Mouse (Mus musculus) stomach, postnatal 0 days (tissue): Measurements from ENCODE around the gene Ier5. TPM values are rescaled to one million over a fixed set of nuclear protein-coding genes. Genes with fewer than 3 reads are reported as not detected.

Source experiments
- ATAC-seq: fragments of 200-750 bp; cut with Nextera tagmentation; 2 replicates; pipeline ENCODE4 v1.8.0; 2017; ENCODE audit not compliant: low FRiP score, low TSS enrichment
- DNase-seq: peaks from one replicate; pipeline ENCODE4 v3.0.0-alpha.2; 2016; ENCODE audit warnings: low spot score
- H3K27ac ChIP-seq: fragments of 300-500 bp; sonication (generic); replicated peaks from 2 replicates; pipeline ENCODE4 v1.5.1; 2014; ENCODE audit warnings: mild to moderate bottlenecking, control low read depth
- H3K27me3 ChIP-seq: fragments of 300-500 bp; sonication (generic); 2 replicates; pipeline ENCODE4 v1.6.1; 2014; ENCODE audit warnings: low read length; ENCODE audit not compliant: control insufficient read depth, insufficient read depth
- H3K36me3 ChIP-seq: fragments of 300-500 bp; sonication (generic); 2 replicates; pipeline ENCODE4 v1.6.1; 2014; ENCODE audit warnings: low read length, mixed read lengths; ENCODE audit not compliant: control insufficient read depth, insufficient read depth
- H3K4me1 ChIP-seq: fragments of 300-500 bp; sonication (generic); replicated peaks from 2 replicates; pipeline ENCODE4 v1.6.1; 2014; ENCODE audit warnings: antibody characterized with exemption; ENCODE audit not compliant: control insufficient read depth, insufficient read depth
- H3K4me2 ChIP-seq: fragments of 300-500 bp; sonication (generic); replicated peaks from 2 replicates; pipeline ENCODE4 v1.6.1; 2014; ENCODE audit warnings: low read depth, mild to moderate bottlenecking, control low read depth, moderate library complexity
- H3K4me3 ChIP-seq: fragments of 300-500 bp; sonication (generic); 2 replicates; pipeline ENCODE4 v1.5.1; 2014; ENCODE audit warnings: low read depth, low read length, control low read depth
- H3K9ac ChIP-seq: fragments of 300-500 bp; sonication (generic); 2 replicates; pipeline ENCODE4 v1.6.1; 2014; ENCODE audit warnings: mild to moderate bottlenecking, low read length, control low read depth, mixed read lengths
- H3K9me3 ChIP-seq: fragments of 300-500 bp; sonication (generic); 2 replicates; pipeline ENCODE4 v1.6.1; 2016; ENCODE audit warnings: low read length; ENCODE audit not compliant: control insufficient read depth
- CTCF ChIP-seq: IDR thresholded peaks from 2 replicates; pipeline ENCODE4 v1.5.1; 2016; ENCODE audit warnings: antibody characterized with exemption, low read depth, mild to moderate bottlenecking, moderate library complexity
- EP300 ChIP-seq: optimal IDR thresholded peaks from 2 replicates; pipeline ENCODE3; 2016; ENCODE audit warnings: antibody characterized with exemption
- WGBS: fragments of 180-500 bp; shearing (Covaris S2); extraction: QIAGEN DNeasy Blood & Tissue Kit; methylation state at CpG from one replicate; pipeline ENCODE4 v1.1.7; 2014; 5-methylcytosine and 5-hydroxymethylcytosine counted together
- polyA plus RNA-seq: library from polyadenylated mRNA; unstranded; fragments of >200 nt; fragmentation: Nextera tagmentation; extraction: Ambion mirVana; gene quantifications from 2 replicates; pipeline ENCODE4 v1.2.1, GENCODE M21; 2015

Ier5 gene
- 7.3 and 11.2 TPM in 2 replicates for polyA plus RNA-seq

DNA sequence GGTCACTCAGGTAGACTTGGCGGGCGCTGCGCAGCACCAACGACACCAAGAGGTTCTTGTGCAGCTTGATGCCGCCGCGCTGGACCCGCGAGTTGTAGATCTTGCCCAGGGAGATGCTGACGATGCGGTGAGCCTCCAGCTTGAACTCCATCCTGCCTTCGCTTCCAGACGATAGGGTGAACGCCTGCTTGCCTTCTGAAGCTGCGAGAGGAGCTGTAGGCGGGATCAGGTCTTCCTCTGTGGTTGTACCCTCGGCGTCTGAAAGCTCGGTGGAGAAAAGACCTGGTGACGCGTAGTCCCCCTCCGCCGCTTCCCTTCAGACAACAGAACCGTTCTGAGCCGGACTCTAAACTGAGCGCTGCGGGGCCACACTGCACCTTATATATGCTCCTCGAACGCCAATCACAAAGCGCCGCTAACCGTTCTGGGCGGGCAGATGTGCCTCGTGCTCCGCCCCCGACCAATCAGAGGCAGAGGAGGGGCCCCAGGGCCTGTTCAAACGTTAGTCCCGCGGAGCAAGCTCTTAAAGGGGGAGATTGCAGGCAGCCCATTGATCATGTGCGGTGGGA is at the start of gene Ier5:
Gene Ier5, minus strand, starts transcription at position 357 of the 569 bp plus-strand sequence.
- peaks cover 2% of the 10 kb centered on the region; the same call in 1 of the 2 replicates for H3K4me1 ChIP-seq
- under 1% methylated on average over 40 of the region's 40 CpGs for WGBS

DNA sequence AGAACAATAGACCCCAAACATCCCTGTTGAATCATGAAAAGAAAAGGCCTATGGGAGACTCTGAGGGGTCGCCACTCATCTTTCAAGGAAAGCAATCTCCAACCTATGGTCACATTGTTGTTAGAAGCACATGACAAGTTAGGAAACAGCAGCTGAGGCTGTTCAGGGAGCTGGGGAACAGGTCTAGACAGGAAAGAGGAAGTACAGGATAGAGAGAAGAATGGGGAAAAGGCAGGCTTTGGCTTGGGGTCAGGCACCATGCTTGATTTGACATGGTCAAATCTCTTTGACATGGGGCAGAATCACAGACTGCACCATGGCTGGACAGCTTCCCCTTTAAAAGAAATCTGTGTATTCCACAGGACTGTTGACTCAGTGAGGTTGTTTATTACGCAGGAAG is 47.8 kb upstream of the Ier5 start:
- DNase-seq = no peak
- Histone ChIP-seq H3K4me1 (no peaks in the 10 kb centered on the region), H3K27ac (no peak overlapping the region), H3K36me3 (no peaks in the 10 kb centered on the region), H3K9me3 (no peaks in the 10 kb centered on the region), H3K27me3 (no peaks in the 10 kb centered on the region), H3K9ac (no peak overlapping the region), H3K4me3 (no peak overlapping the region), H3K4me2 (no peak overlapping the region)
- WGBS = 78% methylated on average over 2 of the region's 2 CpGs
- TF ChIP-seq EP300 (no peak), CTCF (no peak)
- no peak for ATAC-seq

More for the DNA sequence above, at the start of gene Ier5:
- H3K4me3 ChIP-seq = peak within 1 kb of the TSS; percentile 84
- peak; percentile 99 for ATAC-seq
- H3K27ac ChIP-seq = peak within 1 kb of the TSS; percentile 90
- H3K36me3 ChIP-seq = no peaks in the 10 kb centered on the region
- peak; percentile 95 for DNase-seq
- H3K4me2 ChIP-seq = peak within 1 kb of the TSS; percentile 76
- TF ChIP-seq EP300 = no peak
- no peak for TF ChIP-seq CTCF
- no peaks in the 10 kb centered on the region for H3K27me3 ChIP-seq
- peak within 1 kb of the TSS; percentile 94 for H3K9ac ChIP-seq
- H3K9me3 ChIP-seq = no peaks in the 10 kb centered on the region

DNA sequence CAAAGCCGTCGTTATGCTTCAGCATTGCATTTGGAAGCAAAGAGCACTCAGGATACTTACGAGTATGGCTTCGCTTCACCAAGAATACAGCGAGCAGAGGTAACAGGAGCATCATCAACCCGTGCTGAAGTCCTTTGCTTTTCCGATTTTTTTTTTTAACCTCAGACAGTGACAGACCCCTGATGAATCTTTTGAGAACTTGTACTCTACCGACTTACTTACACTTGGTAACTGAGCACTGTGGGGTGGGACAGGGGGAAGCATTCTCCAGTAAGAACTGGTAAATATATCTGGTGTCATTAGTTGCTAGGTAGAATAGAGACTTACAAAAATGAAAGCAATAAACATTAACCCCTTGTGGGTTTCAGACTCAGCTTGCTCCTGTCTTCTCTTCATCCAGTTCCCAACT is 47.1 kb upstream of the Ier5 start, which contains the start of gene Mr1:
Gene Mr1, minus strand, starts transcription at position 243 of the 409 bp plus-strand sequence.
- Histone ChIP-seq H3K4me2 (peak within 1 kb of the TSS; percentile 65), H3K36me3 (no peaks in the 10 kb centered on the region), H3K4me1 (no peaks in the 10 kb centered on the region), H3K27me3 (no peaks in the 10 kb centered on the region), H3K27ac (peak within 1 kb of the TSS; percentile 84), H3K9me3 (no peaks in the 10 kb centered on the region), H3K4me3 (peak within 1 kb of the TSS; percentile 52), H3K9ac (peak within 1 kb of the TSS; percentile 61)
- TF ChIP-seq CTCF (no peak), EP300 (no peak)
- 14% methylated on average over 8 of the region's 8 CpGs for WGBS
- ATAC-seq = peak; percentile 93
- peak; percentile 34 for DNase-seq

DNA sequence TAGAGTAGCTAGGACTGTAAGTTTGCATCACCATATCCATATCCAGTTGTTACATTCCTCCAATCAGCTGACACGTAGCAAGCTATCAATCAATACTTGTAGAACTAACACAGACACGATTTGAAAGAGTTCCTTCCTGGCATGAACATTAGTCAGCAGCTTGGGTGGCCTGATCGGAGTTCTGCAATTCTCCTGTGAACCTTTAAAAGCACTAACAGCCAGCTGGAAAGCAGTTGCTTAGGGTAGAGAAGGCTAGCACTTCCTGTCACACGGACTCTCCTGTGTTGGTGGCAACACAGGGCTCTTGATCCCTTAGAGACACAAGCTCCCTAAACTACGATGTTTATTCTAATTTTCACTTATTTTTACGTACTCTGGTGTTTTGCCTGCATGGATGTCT is 46.2 kb upstream of the Ier5 start:
- ATAC-seq (peak; percentile 73), DNase-seq (peak; percentile 24)
- no peaks in the 10 kb centered on the region for H3K27me3 ChIP-seq
- peak overlapping the region; percentile 65 for H3K4me2 ChIP-seq
- WGBS = 15% methylated on average over 6 of the region's 6 CpGs
- peak overlapping the region; percentile 84 for H3K27ac ChIP-seq
- H3K4me3 ChIP-seq = peak overlapping the region; percentile 52
- H3K9me3 ChIP-seq = no peaks in the 10 kb centered on the region
- H3K4me1 ChIP-seq = no peaks in the 10 kb centered on the region
- TF ChIP-seq EP300 (no peak), CTCF (no peak)
- H3K36me3 ChIP-seq = no peaks in the 10 kb centered on the region
- peak overlapping the region; percentile 61 for H3K9ac ChIP-seq

DNA sequence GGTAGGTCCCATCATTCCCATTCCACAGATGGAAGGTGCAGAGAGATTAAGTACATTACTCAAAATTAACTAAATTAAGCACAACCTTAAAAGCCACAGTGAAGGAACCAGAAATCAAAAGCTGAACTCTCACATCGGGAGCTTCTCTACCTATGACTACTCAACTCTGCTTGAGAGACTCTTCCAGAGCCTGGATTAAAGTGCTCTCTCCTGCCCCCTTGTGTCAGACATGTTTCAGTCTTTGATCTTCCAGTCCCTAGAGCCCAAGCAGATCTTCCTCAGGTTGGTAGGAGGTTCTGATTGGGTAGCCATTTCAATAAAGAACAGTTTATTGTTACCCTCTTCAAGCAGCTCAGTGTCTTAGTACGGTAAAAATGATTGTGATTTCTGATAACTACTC is 40.6 kb upstream of the Ier5 start:
- Histone ChIP-seq H3K4me2 (no peak overlapping the region), H3K9me3 (no peaks in the 10 kb centered on the region), H3K4me1 (no peaks in the 10 kb centered on the region), H3K4me3 (no peak overlapping the region), H3K9ac (no peak overlapping the region), H3K27me3 (no peaks in the 10 kb centered on the region), H3K27ac (no peak overlapping the region), H3K36me3 (no peaks in the 10 kb centered on the region)
- DNase-seq (peak; percentile 58), ATAC-seq (no peak)
- TF ChIP-seq EP300 (no peak), CTCF (peak; percentile 75)
- WGBS = 66% methylated on average over 2 of the region's 2 CpGs

DNA sequence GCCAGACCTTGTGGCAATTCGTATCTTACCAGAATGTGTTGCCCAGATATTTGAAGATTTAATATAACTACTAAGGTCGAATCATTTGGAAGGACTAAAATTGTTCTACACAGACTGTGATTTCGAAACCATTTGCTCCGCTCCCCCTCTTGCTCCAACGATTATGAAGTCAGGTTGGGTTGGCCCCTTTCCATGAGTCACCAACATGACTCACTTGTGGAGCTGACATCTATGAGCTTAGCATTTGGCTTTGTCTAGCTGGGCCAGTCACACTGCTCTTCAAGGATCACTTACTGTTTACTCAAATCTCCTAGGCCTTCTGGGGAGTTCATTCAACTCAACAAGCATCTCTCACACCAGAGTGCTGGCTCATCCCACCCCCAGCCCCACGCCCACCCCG is 39.4 kb upstream of the Ier5 start:
- H3K36me3 ChIP-seq = no peaks in the 10 kb centered on the region
- H3K9me3 ChIP-seq = no peaks in the 10 kb centered on the region
- DNase-seq (peak; percentile 49), ATAC-seq (peak; percentile 91)
- WGBS = 52% methylated on average over 7 of the region's 7 CpGs
- H3K4me3 ChIP-seq = no peak overlapping the region
- H3K27ac ChIP-seq = peak overlapping the region; percentile 56
- no peaks in the 10 kb centered on the region for H3K4me1 ChIP-seq
- no peak for TF ChIP-seq CTCF
- no peak for TF ChIP-seq EP300
- no peak overlapping the region for H3K9ac ChIP-seq
- no peak overlapping the region for H3K4me2 ChIP-seq
- H3K27me3 ChIP-seq = no peaks in the 10 kb centered on the region
